Mouse (Mus musculus): Measurements from ENCODE around the gene Ifitm6.
A peak's percentile ranks its signal among the peaks of the same experiment; 100 is the strongest.

GRCm38 (mm10) chr7:140991117-140991689 is 26.5 kb downstream of the Ifitm6 start:
- TF ChIP-seq CHD2 (IDR thresholded peaks at IDR 0.05; ENCODE audit: low read length) (no peak), POLR2AphosphoS2 (IDR thresholded peaks at IDR 0.05; ENCODE audit: low read depth, low read length) (no peak), CTCF (conservative IDR thresholded peaks at IDR 0.05 in 1 of 2, IDR thresholded peaks at IDR 0.05 in 1 of 2; ENCODE audit: low read depth in 2 of 2, low read length in 2 of 2) (peak in 1 of 2 experiments; percentile 71; a peak in 2 of 4 replicates), USF1 (IDR thresholded peaks at IDR 0.05; ENCODE audit: low read depth, low read length) (no peak), MAX (IDR thresholded peaks at IDR 0.05; ENCODE audit: low read length) (no peak), POLR2A (IDR thresholded peaks at IDR 0.05; ENCODE audit: low read depth, low read length) (no peak), MAFK (IDR thresholded peaks at IDR 0.05; ENCODE audit: insufficient replicate concordance, low read length) (no peak), UBTF (IDR thresholded peaks at IDR 0.05; ENCODE audit: low read depth, low read length) (no peak), NRF1 (IDR thresholded peaks at IDR 0.05; ENCODE audit: low read depth, low read length) (no peak), HCFC1 (IDR thresholded peaks at IDR 0.05; ENCODE audit: low read depth, low read length) (peak; percentile 13; the same call in 1 of the 2 replicates), ETS1 (conservative IDR thresholded peaks at IDR 0.05; ENCODE audit: low read depth, low read length) (no peak)
